Mouse (Mus musculus) heart, adult 2 months (tissue): ENCODE data around the gene 2210407C18Rik. TPM values are rescaled to one million over a fixed set of nuclear protein-coding genes. Genes with fewer than 3 reads are reported as not detected.

Source experiments
- DNase-seq, 2 experiments: peaks; one replicate each; pipeline ENCODE4 v3.0.0; 2021
- H3K27ac ChIP-seq: fragments of 200-600 bp; 2 replicates; pipeline ENCODE4 v1.8.1; 2022
- H3K27me3 ChIP-seq: fragments of 200-500 bp; 2 replicates; pipeline ENCODE4 v1.6.1; 2012; ENCODE audit warnings: mild to moderate bottlenecking, low read length, inconsistent platforms, mixed read lengths; ENCODE audit not compliant: control insufficient read depth, insufficient read depth
- H3K36me3 ChIP-seq: fragments of 200-500 bp; 2 replicates; pipeline ENCODE4 v1.6.1; 2012; ENCODE audit warnings: low read length, inconsistent platforms; ENCODE audit not compliant: control insufficient read depth, insufficient read depth
- H3K4me1 ChIP-seq: fragments of 200-500 bp; 2 replicates; pipeline ENCODE4 v1.6.1; 2011; ENCODE audit warnings: low read length; ENCODE audit not compliant: control insufficient read depth, insufficient read depth
- H3K4me3 ChIP-seq: fragments of 200-600 bp; 2 replicates; pipeline ENCODE4 v1.8.1; 2022
- H3K79me2 ChIP-seq: fragments of 200-500 bp; replicated peaks from 2 replicates; pipeline ENCODE4 v1.6.1; 2012; ENCODE audit warnings: mild to moderate bottlenecking, inconsistent platforms, low read length, moderate library complexity, mixed read lengths; ENCODE audit not compliant: control insufficient read depth, insufficient read depth
- H3K9ac ChIP-seq: fragments of 200-500 bp; 2 replicates; pipeline ENCODE4 v1.6.1; 2012; ENCODE audit warnings: low read depth, mild to moderate bottlenecking, control low read depth, inconsistent platforms, low read length, mixed read lengths
- CTCF ChIP-seq: fragments of 200-600 bp; IDR thresholded peaks from 2 replicates; pipeline ENCODE4 v1.8.1; 2022; ENCODE audit warnings: antibody characterized with exemption, mild to moderate bottlenecking, moderate library complexity
- EP300 ChIP-seq: fragments of 200-500 bp; IDR thresholded peaks from 2 replicates; pipeline ENCODE4 v1.6.1; 2011; ENCODE audit warnings: low read depth, low read length, control low read depth; ENCODE audit not compliant: insufficient read depth
- POLR2A ChIP-seq: fragments of 200-500 bp; IDR thresholded peaks from 2 replicates; pipeline ENCODE4 v1.6.1; 2011; ENCODE audit warnings: mild to moderate bottlenecking, low read depth, low read length, control low read depth; ENCODE audit not compliant: insufficient read depth
- WGBS: fragments of 180-500 bp; shearing (Covaris S2); methylation state at CpG from one replicate; pipeline ENCODE4 v1.1.7; 2018; 5-methylcytosine and 5-hydroxymethylcytosine counted together
- intact Hi-C: fragments of 180-260 bp; cut with DNase I; formaldehyde crosslinking; loops from one replicate; pipeline ENCODE4 v1.15.1; 2025
- long read RNA-seq: library from polyadenylated mRNA; stranded (forward); transcript quantifications from one replicate; pipeline ENCODE4 v2.0.0, GENCODE M21; 2021
- polyA plus RNA-seq: library from polyadenylated mRNA; depleted of rRNA; stranded (reverse); fragments of >200 nt; gene quantifications from 2 replicates; pipeline ENCODE4 v1.2.3, GENCODE M21; 2012; rRNA removed
- total RNA-seq, 2 experiments: library from RNA; stranded (reverse); gene quantifications; 2 replicates each; pipeline ENCODE4 v1.2.3; 2021

Gene 2210407C18Rik
- total RNA-seq (10 to 100 TPM in 1 of 2 experiments, 1 to 10 TPM in 1; 7.6 to 11.4 TPM), polyA plus RNA-seq (1.5 and 3.6 TPM in 2 replicates)
- long read RNA-seq, partial matches to known transcripts: 1 of 1 reads
- long read RNA-seq, other reads (novel, unspliced or antisense): 0 of 1 reads

DNA sequence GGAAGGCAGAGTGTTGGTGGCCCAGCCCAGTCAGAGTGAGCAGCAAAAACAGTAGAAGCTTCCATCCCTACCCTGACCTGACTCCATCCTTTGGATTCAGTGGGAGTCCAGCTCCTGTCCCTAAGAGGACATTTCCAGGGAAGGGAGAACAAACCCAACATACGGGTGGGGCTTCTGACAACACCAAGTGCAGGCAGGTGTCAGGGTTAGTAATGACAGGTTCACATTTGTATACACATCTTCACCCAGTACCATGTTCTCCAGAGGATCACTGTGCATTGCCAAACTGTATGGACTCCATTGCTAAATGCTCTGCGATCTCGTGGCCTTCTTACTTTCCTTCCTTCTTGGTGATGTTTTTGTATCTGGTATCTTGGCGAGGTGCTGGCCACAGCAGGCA lies at the start of gene 2210407C18Rik:
TSS of gene 2210407C18Rik (minus strand) at position 101 of the 400 bp plus-strand sequence.
- Histone ChIP-seq H3K4me3 (no peak within 1 kb of the TSS), H3K27ac (no peak within 1 kb of the TSS), H3K36me3 (no peaks in the 10 kb centered on the region), H3K79me2 (no peaks in the 10 kb centered on the region), H3K27me3 (no peaks in the 10 kb centered on the region), H3K9ac (no peak within 1 kb of the TSS), H3K4me1 (peaks cover 4% of the 10 kb centered on the region; the same call in 1 of the 2 replicates)
- 83% methylated on average over 4 of the region's 4 CpGs for WGBS
- no peak for DNase-seq
- TF ChIP-seq EP300: no peak
- no peak for TF ChIP-seq CTCF
- TF ChIP-seq POLR2A: no peak
- intact Hi-C loops: no loop called here

DNA sequence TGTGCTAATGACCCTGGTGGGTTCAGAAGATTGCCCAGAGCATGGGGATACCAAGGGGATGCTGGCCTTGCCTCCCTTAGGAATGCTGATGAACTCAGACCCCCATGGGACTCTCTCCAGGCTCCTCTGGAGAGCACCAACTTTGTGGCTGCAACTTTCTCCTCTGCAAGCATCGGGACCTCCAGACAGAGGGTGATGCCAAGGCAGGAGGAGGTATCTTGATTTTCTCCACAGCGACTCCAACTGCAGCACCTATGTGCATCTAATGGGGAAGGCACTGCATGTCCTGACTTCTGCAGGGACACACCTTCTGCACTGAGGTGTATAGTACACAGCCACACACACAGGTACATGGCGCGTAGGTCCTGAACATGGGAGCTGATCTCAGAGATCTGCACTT lies 42.7 kb upstream of the 2210407C18Rik start, which contains the start of gene Olfr322:
TSS of gene Olfr322 (plus strand) at position 187 of the 400 bp plus-strand sequence.
- Histone ChIP-seq H3K27me3 (no peaks in the 10 kb centered on the region), H3K79me2 (no peaks in the 10 kb centered on the region), H3K4me1 (no peaks in the 10 kb centered on the region), H3K4me3 (no peak within 1 kb of the TSS), H3K9ac (no peak within 1 kb of the TSS), H3K27ac (no peak within 1 kb of the TSS), H3K36me3 (no peaks in the 10 kb centered on the region)
- TF ChIP-seq CTCF (no peak), EP300 (no peak), POLR2A (no peak)
- no peak for DNase-seq
- 89% methylated on average over 4 of the region's 4 CpGs for WGBS
- intact Hi-C loops: no loop called here

DNA sequence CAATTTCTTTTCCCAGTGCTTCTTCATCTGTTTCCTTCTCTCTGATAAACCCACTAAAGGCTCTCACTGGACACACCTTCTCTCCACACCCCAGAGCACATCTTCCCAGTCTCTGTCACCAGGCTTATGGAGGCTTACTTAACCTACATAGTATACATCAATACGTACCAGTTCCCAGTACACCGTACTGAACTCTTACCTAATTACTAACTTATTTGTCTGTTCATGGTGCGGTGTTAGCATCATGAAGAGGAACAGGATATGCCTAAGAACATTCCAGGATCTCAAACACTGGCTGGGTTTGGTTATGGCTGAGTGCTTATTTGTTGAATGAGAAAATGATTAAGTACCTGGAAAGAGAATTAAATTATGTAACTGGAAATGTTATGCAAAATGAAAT lies 39.3 kb upstream of the 2210407C18Rik start:
- H3K27ac ChIP-seq: no peak overlapping the region
- no peak for TF ChIP-seq CTCF
- no peak for TF ChIP-seq EP300
- no peak for TF ChIP-seq POLR2A
- no peaks in the 10 kb centered on the region for H3K27me3 ChIP-seq
- H3K79me2 ChIP-seq: no peaks in the 10 kb centered on the region
- H3K4me1 ChIP-seq: no peaks in the 10 kb centered on the region
- no peak overlapping the region for H3K9ac ChIP-seq
- H3K4me3 ChIP-seq: no peak overlapping the region
- intact Hi-C loops: no loop called here
- WGBS: 86% methylated on average over 3 of the region's 3 CpGs
- DNase-seq: no peak
- no peaks in the 10 kb centered on the region for H3K36me3 ChIP-seq

DNA sequence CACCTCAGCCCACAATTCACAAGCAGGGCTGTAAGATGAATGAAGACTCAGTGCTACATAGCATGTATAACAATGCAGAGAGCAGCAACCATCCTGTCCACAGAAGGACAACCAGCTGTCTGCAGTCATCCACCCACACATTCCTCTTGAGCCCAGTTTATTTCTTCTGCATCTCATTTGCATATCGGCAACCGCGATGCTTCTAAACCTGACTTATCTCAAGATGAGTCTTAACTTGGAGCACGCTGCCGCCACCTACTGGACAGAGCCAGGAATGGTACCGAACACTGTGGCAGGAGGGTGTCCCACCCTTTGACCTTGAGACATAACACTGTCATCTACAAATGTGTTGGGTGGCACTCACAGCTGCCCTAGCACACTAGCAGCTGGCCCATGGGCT lies 27.5 kb upstream of the 2210407C18Rik start:
- Histone ChIP-seq H3K79me2 (no peaks in the 10 kb centered on the region), H3K9ac (no peak overlapping the region), H3K36me3 (no peaks in the 10 kb centered on the region), H3K27ac (no peak overlapping the region), H3K4me1 (no peaks in the 10 kb centered on the region), H3K4me3 (no peak overlapping the region), H3K27me3 (peaks cover 3% of the 10 kb centered on the region)
- WGBS: 29% methylated on average over 6 of the region's 6 CpGs
- peak in 1 of 2 experiments; percentile 30 for DNase-seq
- intact Hi-C loops: no loop called here
- peak; percentile 72 for TF ChIP-seq CTCF
- no peak for TF ChIP-seq EP300

DNA sequence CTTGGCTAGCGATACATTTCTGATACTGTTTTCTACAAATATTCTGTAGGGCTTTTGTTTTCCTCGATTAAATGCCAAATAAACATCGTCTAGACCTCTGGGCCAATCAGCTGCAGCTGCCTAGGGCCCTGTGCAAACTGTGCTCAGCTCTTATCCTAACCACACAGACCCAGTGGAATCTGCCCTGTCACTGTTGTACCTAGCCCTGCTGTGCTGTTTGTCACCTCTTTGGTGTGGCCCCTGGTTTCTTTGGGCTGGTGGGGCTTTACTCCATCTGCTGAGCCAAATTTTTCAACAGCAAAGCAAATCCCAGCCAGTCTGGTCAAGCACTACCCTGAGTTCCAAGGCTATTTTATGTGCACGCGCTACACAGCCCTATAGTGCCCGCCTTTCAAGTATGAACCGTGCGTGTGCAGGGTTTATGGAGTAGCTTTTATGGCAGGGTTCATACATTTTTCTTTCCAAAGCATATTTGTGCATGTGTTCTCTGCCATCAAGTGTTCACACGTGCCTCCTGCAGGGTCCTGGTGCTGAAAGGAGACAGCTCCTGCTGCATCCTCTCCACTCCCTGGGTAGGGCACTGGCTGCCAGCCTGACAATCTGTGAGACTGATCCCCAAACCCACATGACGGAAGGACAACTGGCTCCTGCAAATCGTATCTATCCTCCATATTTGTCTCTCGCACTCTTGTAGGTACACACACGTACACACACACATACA lies 25.9 kb upstream of the 2210407C18Rik start:
- H3K4me3 ChIP-seq: no peak overlapping the region
- no peaks in the 10 kb centered on the region for H3K79me2 ChIP-seq
- TF ChIP-seq POLR2A: no peak
- no peak for TF ChIP-seq CTCF
- no peak for TF ChIP-seq EP300
- no peak overlapping the region for H3K27ac ChIP-seq
- DNase-seq: no peak
- peaks cover 3% of the 10 kb centered on the region for H3K27me3 ChIP-seq
- intact Hi-C loops: no loop called here
- H3K9ac ChIP-seq: no peak overlapping the region
- H3K36me3 ChIP-seq: no peaks in the 10 kb centered on the region
- no peaks in the 10 kb centered on the region for H3K4me1 ChIP-seq
- 81% methylated on average over 13 of the region's 13 CpGs for WGBS

DNA sequence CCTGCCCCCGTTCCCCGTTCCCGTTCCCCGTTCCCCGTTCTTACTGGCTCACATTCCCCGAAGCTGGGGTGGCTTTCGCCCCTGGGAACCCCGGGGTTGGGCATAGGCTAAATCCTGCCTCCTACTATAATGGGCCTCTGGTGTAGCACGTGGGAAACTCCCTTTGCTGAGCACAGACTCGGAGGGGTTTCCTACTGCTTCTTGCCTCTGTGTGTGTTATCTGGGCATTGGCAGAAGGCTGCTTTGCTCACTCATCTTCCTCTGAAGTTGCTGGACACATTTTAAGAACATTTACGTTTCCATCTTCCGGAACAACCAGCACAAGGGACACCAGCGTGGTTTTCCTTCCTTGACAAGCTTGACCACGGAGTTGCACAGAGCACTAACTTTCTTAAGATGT lies 25.2 kb upstream of the 2210407C18Rik start:
- intact Hi-C loops: no loop called here
- Histone ChIP-seq H3K79me2 (no peaks in the 10 kb centered on the region), H3K4me3 (no peak overlapping the region), H3K9ac (no peak overlapping the region), H3K4me1 (no peaks in the 10 kb centered on the region), H3K27me3 (peaks cover 3% of the 10 kb centered on the region), H3K36me3 (no peaks in the 10 kb centered on the region), H3K27ac (no peak overlapping the region)
- WGBS: 38% methylated on average over 13 of the region's 14 CpGs
- DNase-seq: no peak
- no peak for TF ChIP-seq EP300
